Mouse (Mus musculus): Measurements from ENCODE around the gene Skint9.
"Not testable (repeated sequence)": the region's sequence is repeated elsewhere in the genome, so short reads cannot be mapped to it uniquely, and the experiment has no call there.

Gene Skint9

GRCm38 (mm10) chr4:112433885-112434284 lies at the start of gene Skint9:
TSS of gene Skint9 (minus strand) at chr4:112433985.
- no peak for DNase-seq

DNA sequence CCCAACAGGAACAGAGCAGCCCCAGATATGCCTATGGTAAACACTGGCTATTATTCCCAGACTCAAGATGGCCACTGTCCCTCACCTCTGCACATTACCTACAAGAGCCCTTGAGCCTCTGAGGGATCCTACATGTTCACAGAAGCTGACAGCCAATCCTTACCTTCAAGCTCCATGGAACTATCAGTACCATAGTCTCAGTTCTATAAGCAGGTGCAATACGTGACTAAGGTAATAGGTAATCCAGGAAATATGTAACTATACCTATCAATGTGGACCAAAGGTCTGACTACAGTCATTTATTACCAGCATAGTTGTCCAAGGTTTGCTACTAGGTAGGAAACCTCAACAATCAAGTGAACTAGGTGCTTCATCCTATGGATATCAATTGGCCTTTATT lies 1.1 kb downstream of the Skint9 start:
- no peak for DNase-seq

GRCm38 (mm10) chr4:112432223-112432622 lies 1.6 kb downstream of the Skint9 start:
- no peak for DNase-seq

- not testable (repeated sequence) for DNase-seq
These were observed 84.7 kb downstream of the Skint9 start for GRCm38 (mm10) chr4:112349111-112349510.

All from lung, postnatal 4 days (tissue).